9 mouse cellular contexts compared by ENCODE assay signal in genomic region chr8:127107928-127108327, GRCm38 (mm10). TPM values are rescaled to one million over a fixed set of nuclear protein-coding genes. Genes with fewer than 3 reads are reported as not detected.
A peak's percentile ranks its signal among the peaks of the same experiment; 100 is the strongest.
DNase-seq lines count a peak whose midpoint lies in the region; ATAC-seq and TF ChIP-seq lines count a peak whose summit lies in the region.
"Had no signal": no experiment of that assay in that cellular context is flagged by ENCODE, and none has a peak within 500 bp of the region (broad histone marks: within the 10 kb centered on the region; RNA-seq: fewer than 3 reads in every experiment).

No protein-coding gene starts in this region.

- no peak overlapping the region for H3K9ac ChIP-seq in forebrain, embryonic 13.5 days
- H3K9ac ChIP-seq in forebrain, embryonic 11.5 days (ENCODE audit: low read length) = no peak overlapping the region
- no peak overlapping the region for H3K9ac ChIP-seq in heart, embryonic 12.5 days

- no peak overlapping the region for H3K4me3 ChIP-seq in forebrain, embryonic 13.5 days
- no peak overlapping the region for H3K4me3 ChIP-seq in forebrain, embryonic 11.5 days (ENCODE audit: low read depth, low read length)
- H3K4me3 ChIP-seq in heart, embryonic 12.5 days = no peak overlapping the region
- no peak overlapping the region for H3K4me3 ChIP-seq in thymus, adult 2 months (ENCODE audit: control insufficient read depth, insufficient read depth, low read length)

- no peaks in the 10 kb centered on the region for H3K27me3 ChIP-seq in forebrain, embryonic 13.5 days
- no peaks in the 10 kb centered on the region for H3K27me3 ChIP-seq in forebrain, embryonic 11.5 days (ENCODE audit: control insufficient read depth, insufficient read depth, low read length)
- H3K27me3 ChIP-seq in heart, embryonic 12.5 days (replicated peaks) = no peaks in the 10 kb centered on the region
- H3K27me3 ChIP-seq in thymus, adult 2 months (ENCODE audit: control insufficient read depth, insufficient read depth, low read length) = no peaks in the 10 kb centered on the region

- intact Hi-C loops in left cerebral cortex, postnatal 14 days (cut with DNase I) = no loop called here
- intact Hi-C loops in gastrocnemius, postnatal 14 days (cut with DNase I; ENCODE audit: low total_unique reads) = no loop called here

- ATAC-seq in forebrain, embryonic 13.5 days = peak; percentile 78
- no peak for ATAC-seq in forebrain, embryonic 11.5 days (replicated peaks; ENCODE audit: low FRiP score)
- no peak for ATAC-seq in heart, embryonic 12.5 days (ENCODE audit: insufficient number of reproducible peaks, low FRiP score)

- H3K9me3 ChIP-seq in forebrain, embryonic 13.5 days (replicated peaks) = no peaks in the 10 kb centered on the region
- H3K9me3 ChIP-seq in forebrain, embryonic 11.5 days (ENCODE audit: control insufficient read depth, low read length) = no peaks in the 10 kb centered on the region
- no peaks in the 10 kb centered on the region for H3K9me3 ChIP-seq in heart, embryonic 12.5 days (replicated peaks)

- H3K4me2 ChIP-seq in forebrain, embryonic 13.5 days = no peak overlapping the region
- no peak overlapping the region for H3K4me2 ChIP-seq in forebrain, embryonic 11.5 days (ENCODE audit: low read depth, low read length, severe bottlenecking)
- H3K4me2 ChIP-seq in heart, embryonic 12.5 days = 0 out of 2 replicates have a peak overlapping the region, but pooled peaks have one; percentile 8

- H3K27ac ChIP-seq in forebrain, embryonic 13.5 days = no peak overlapping the region
- no peak overlapping the region for H3K27ac ChIP-seq in forebrain, embryonic 11.5 days (ENCODE audit: low read depth, low read length)
- H3K27ac ChIP-seq in heart, embryonic 12.5 days (ENCODE audit: poor library complexity, severe bottlenecking) = no peak overlapping the region
- no peak overlapping the region for H3K27ac ChIP-seq in thymus, adult 2 months (ENCODE audit: control insufficient read depth, insufficient read depth, low read length)

- H3K4me1 ChIP-seq in forebrain, embryonic 13.5 days = peaks cover 28% of the 10 kb centered on the region
- H3K4me1 ChIP-seq in forebrain, embryonic 11.5 days (replicated peaks; ENCODE audit: control insufficient read depth, insufficient read depth, low read length) = no peaks in the 10 kb centered on the region
- peaks cover 48% of the 10 kb centered on the region for H3K4me1 ChIP-seq in heart, embryonic 12.5 days (replicated peaks)
- no peaks in the 10 kb centered on the region for H3K4me1 ChIP-seq in thymus, adult 2 months (replicated peaks; ENCODE audit: control insufficient read depth, insufficient read depth, low read length)

- no peak for TF ChIP-seq POLR2A in thymus, adult 2 months (IDR thresholded peaks at IDR 0.05; ENCODE audit: control insufficient read depth, extremely low read depth, insufficient read depth, low read length, poor library complexity)

- 36% methylated on average over 3 of the region's 3 CpGs for WGBS in forebrain, embryonic 13.5 days
- 44% methylated on average over 3 of the region's 3 CpGs for WGBS in forebrain, embryonic 11.5 days
- 8% methylated on average over 3 of the region's 3 CpGs for WGBS in heart, embryonic 12.5 days
- whole genome bisulfite sequencing in thymus, adult 2 months = 61% methylated on average over 3 of the region's 3 CpGs

- no peak for TF ChIP-seq CTCF in thymus, adult 2 months (IDR thresholded peaks at IDR 0.05; ENCODE audit: borderline replicate concordance, control insufficient read depth, extremely low read depth, insufficient read depth, low read length, poor library complexity)

- H3K36me3 ChIP-seq in forebrain, embryonic 13.5 days (ENCODE audit: poor library complexity, severe bottlenecking) = no peaks in the 10 kb centered on the region
- no peaks in the 10 kb centered on the region for H3K36me3 ChIP-seq in forebrain, embryonic 11.5 days (ENCODE audit: control insufficient read depth, insufficient read depth, low read length)
- H3K36me3 ChIP-seq in heart, embryonic 12.5 days = no peaks in the 10 kb centered on the region
- no peaks in the 10 kb centered on the region for H3K36me3 ChIP-seq in thymus, adult 2 months (ENCODE audit: control insufficient read depth, insufficient read depth, low read length)

- DNase-seq in forebrain, embryonic 11.5 days (ENCODE audit: low spot score) = no peak
- DNase-seq in cerebellum, adult 18-20 months = peak; percentile 92 to 95
- DNase-seq in left cerebral cortex, postnatal 14 days (ENCODE audit: low spot score in 2 of 2) = peak; percentile 62 to 73
- DNase-seq in thymus, adult 2 months = no peak
- no peak for DNase-seq in spleen, postnatal 36 days (ENCODE audit: low spot score in 2 of 2)
- DNase-seq in gastrocnemius, postnatal 14 days = no peak
- DNase-seq: kidney, adult 2 months had no signal

RNA-seq across cellular contexts. Expression of gene Pard3, which starts 44.2 kb away (rescaled TPM):
- 23.7 and 24.7 TPM in 2 replicates for polyA plus RNA-seq in forebrain, embryonic 13.5 days (2015; fragmentation: Nextera tagmentation; extraction: Ambion mirVana)
- polyA plus RNA-seq in forebrain, embryonic 11.5 days (2014; fragmentation: Nextera tagmentation; extraction: Ambion mirVana) = 39.8 and 42.0 TPM in 2 replicates
- 26.2 and 30.3 TPM in 2 replicates for polyA plus RNA-seq in heart, embryonic 12.5 days (2016; fragmentation: Nextera tagmentation; extraction: Ambion mirVana)
- 10 to 100 TPM; 12.0 to 13.2 TPM for total RNA-seq in left cerebral cortex, postnatal 14 days (2021)
- polyA plus RNA-seq in thymus, adult 2 months (2012; rRNA removed) = 10.3 and 10.4 TPM in 2 replicates
- 10 to 100 TPM; 23.9 to 25.7 TPM for total RNA-seq in gastrocnemius, postnatal 14 days (2021)

Comparison
In these comparisons a context has a peak if more than half of its experiments do, and no peak if none do; other contexts are left out.
1. DNase-seq: peak in cerebellum, adult 18-20 months (2 of 2) and left cerebral cortex, postnatal 14 days (2 of 2); none in forebrain, embryonic 11.5 days (single experiment), thymus, adult 2 months (single experiment), spleen, postnatal 36 days (0 of 2) and gastrocnemius, postnatal 14 days (single experiment).